Mouse (Mus musculus) megakaryocyte-erythroid progenitor cell, adult 5-6 weeks (primary cell): ENCODE data around the gene Gpr174. TPM values are rescaled to one million over a fixed set of nuclear protein-coding genes. Genes with fewer than 3 reads are reported as not detected.

ENCODE experiments used
- total RNA-seq, 2 experiments: library from RNA; stranded (forward) in 1 of 2; stranded (reverse) in 1 of 2; fragments of 200-1000, 215-1000 nt in 1 of 2; fragments of >200 nt in 1 of 2; fragmentation: Nextera tagmentation in 1 of 2; gene quantifications; 2 replicates each; pipeline ENCODE4 v1.2.3; 2014 to 2017

Gene Gpr174
- total RNA-seq, 2 experiments from 2014 or later: 0.42 to 1.2 TPM

Other genes with a start within 250 kb of the Gpr174 start
- gene P2ry10, start 167.4 kb upstream of the Gpr174 start, total RNA-seq (2014; fragmentation: Nextera tagmentation): 0.09 and 0.12 TPM in 2 replicates
- gene P2ry10, start 167.4 kb upstream of the Gpr174 start, total RNA-seq (2017): 0.95 and 5.8 TPM in 2 replicates
- 1.2 TPM in 1 of 2 replicates, not detected in the other for gene P2ry10b, start 107.0 kb upstream of the Gpr174 start, total RNA-seq (2014; fragmentation: Nextera tagmentation)
- gene P2ry10b, start 107.0 kb upstream of the Gpr174 start, total RNA-seq (2017): not detected in 2 replicates
- 4.5 and 6.5 TPM in 2 replicates for gene Itm2a, start 147.5 kb downstream of the Gpr174 start, total RNA-seq (2014; fragmentation: Nextera tagmentation)
- gene Itm2a, start 147.5 kb downstream of the Gpr174 start, total RNA-seq (2017): 2.3 and 4.0 TPM in 2 replicates